Mouse (Mus musculus): Measurements from ENCODE around the gene Gm20379. TPM values are rescaled to one million over a fixed set of nuclear protein-coding genes. Genes with fewer than 3 reads are reported as not detected.

The Gm20379 gene
- 0.56 and 0.61 TPM in 2 replicates for polyA plus RNA-seq (2014; fragmentation: Nextera tagmentation; extraction: Ambion mirVana)

DNA sequence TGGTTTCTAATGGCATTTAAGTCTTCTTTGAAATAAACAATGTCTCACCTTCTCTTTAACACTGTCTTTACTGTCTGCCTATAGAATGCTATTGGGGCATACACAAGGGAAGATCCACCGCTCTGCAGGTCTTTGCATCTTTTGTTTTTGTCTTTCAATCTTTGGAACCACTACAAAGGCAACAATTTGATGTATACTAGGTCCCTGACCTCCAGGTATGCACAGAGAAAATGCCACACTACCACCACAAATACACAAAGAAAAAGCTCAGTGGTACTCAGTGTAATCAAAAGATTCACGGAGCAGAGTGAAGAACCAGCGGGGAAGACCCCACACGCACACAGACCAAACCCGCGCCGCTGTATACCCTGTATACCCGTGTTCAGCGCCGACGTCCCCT is at the start of gene Gm20379:
Gene Gm20379 (plus strand): TSS at position 301 of the 400 bp plus-strand sequence.
- WGBS: over 99% methylated on average over 11 of the region's 11 CpGs
- Histone ChIP-seq H3K4me2 (ENCODE audit: low read depth, low read length) (no peak within 1 kb of the TSS), H3K27ac (replicated peaks; ENCODE audit: low read depth, low read length) (no peak within 1 kb of the TSS), H3K36me3 (ENCODE audit: control insufficient read depth, insufficient read depth, low read length) (peaks cover 29% of the 10 kb centered on the region; the same call in 1 of the 2 replicates), H3K9me3 (ENCODE audit: control insufficient read depth, low read length) (no peaks in the 10 kb centered on the region), H3K9ac (ENCODE audit: low read depth, low read length) (no peak within 1 kb of the TSS), H3K27me3 (replicated peaks; ENCODE audit: control insufficient read depth, insufficient read depth, low read length) (no peaks in the 10 kb centered on the region), H3K4me1 (ENCODE audit: control insufficient read depth, insufficient read depth, low read length) (no peaks in the 10 kb centered on the region; the same call in 1 of the 2 replicates), H3K4me3 (ENCODE audit: low read depth, low read length) (no peak within 1 kb of the TSS)
- DNase-seq (ENCODE audit: low spot score) (no peak), ATAC-seq (ENCODE audit: low read depth) (no peak)

DNA sequence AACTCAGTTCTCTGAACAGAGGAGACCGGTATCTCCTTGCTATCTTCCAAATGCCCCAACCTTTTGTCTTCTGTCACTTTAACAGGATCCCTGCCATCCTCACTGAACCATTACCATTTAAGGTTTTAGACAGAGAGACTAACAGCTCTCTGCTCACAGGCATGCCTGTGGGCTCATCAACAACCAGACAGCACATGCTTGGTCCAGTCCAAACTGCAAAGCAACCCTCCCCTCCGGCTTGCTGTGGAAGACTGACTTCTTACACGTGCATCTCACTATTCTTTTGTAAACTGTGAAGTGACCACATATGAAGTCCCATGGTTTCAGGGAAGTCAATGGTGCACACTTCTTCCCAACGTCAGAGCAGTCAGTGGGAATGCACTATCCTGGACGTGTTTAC is 44.5 kb upstream of the Gm20379 start:
- Histone ChIP-seq H3K4me2 (ENCODE audit: low read depth, low read length) (no peak overlapping the region), H3K9ac (ENCODE audit: low read depth, low read length) (no peak overlapping the region), H3K27ac (replicated peaks; ENCODE audit: low read depth, low read length) (no peak overlapping the region), H3K4me3 (ENCODE audit: low read depth, low read length) (no peak overlapping the region), H3K36me3 (ENCODE audit: control insufficient read depth, insufficient read depth, low read length) (peaks cover 6% of the 10 kb centered on the region), H3K27me3 (replicated peaks; ENCODE audit: control insufficient read depth, insufficient read depth, low read length) (no peaks in the 10 kb centered on the region), H3K4me1 (ENCODE audit: control insufficient read depth, insufficient read depth, low read length) (no peaks in the 10 kb centered on the region), H3K9me3 (ENCODE audit: control insufficient read depth, low read length) (no peaks in the 10 kb centered on the region)
- DNase-seq (ENCODE audit: low spot score): no peak
- no peak for ATAC-seq (ENCODE audit: low read depth)
- 80% methylated on average over 5 of the region's 5 CpGs for WGBS

DNA sequence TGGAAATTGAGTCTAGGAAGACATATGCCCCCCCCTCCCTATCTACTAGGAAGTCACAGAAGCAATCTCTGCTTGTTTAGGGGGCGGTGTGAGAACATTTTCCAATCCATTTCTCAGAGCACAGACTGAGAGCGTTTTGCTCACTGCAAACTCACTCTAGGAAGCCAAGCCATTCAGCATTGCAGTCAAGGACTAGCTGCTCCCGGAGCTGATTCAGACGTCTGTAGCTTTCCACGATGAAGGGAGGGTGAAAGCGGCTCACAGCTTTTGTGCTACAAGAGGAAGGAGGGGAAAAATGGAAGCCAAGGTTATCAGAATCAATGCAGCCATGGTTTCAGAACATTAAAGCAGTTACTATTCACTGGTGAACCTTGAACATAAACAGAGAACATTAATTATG is 42.2 kb upstream of the Gm20379 start:
- H3K9ac ChIP-seq (ENCODE audit: low read depth, low read length): no peak overlapping the region
- peaks cover 6% of the 10 kb centered on the region for H3K36me3 ChIP-seq (ENCODE audit: control insufficient read depth, insufficient read depth, low read length)
- WGBS: 90% methylated on average over 6 of the region's 6 CpGs
- H3K4me3 ChIP-seq (ENCODE audit: low read depth, low read length): no peak overlapping the region
- H3K4me2 ChIP-seq (ENCODE audit: low read depth, low read length): no peak overlapping the region
- DNase-seq (ENCODE audit: low spot score) (no peak), ATAC-seq (ENCODE audit: low read depth) (no peak)
- no peak overlapping the region for H3K27ac ChIP-seq (replicated peaks; ENCODE audit: low read depth, low read length)
- no peaks in the 10 kb centered on the region for H3K27me3 ChIP-seq (replicated peaks; ENCODE audit: control insufficient read depth, insufficient read depth, low read length)
- H3K4me1 ChIP-seq (ENCODE audit: control insufficient read depth, insufficient read depth, low read length): no peaks in the 10 kb centered on the region
- H3K9me3 ChIP-seq (ENCODE audit: control insufficient read depth, low read length): no peaks in the 10 kb centered on the region

GRCm38 (mm10) chr13:92267076-92267475 is 38.7 kb upstream of the Gm20379 start:
- Histone ChIP-seq H3K27ac (replicated peaks; ENCODE audit: low read depth, low read length) (no peak overlapping the region), H3K4me2 (ENCODE audit: low read depth, low read length) (no peak overlapping the region), H3K27me3 (replicated peaks; ENCODE audit: control insufficient read depth, insufficient read depth, low read length) (no peaks in the 10 kb centered on the region), H3K4me1 (ENCODE audit: control insufficient read depth, insufficient read depth, low read length) (no peaks in the 10 kb centered on the region), H3K9ac (ENCODE audit: low read depth, low read length) (no peak overlapping the region), H3K9me3 (ENCODE audit: control insufficient read depth, low read length) (no peaks in the 10 kb centered on the region), H3K4me3 (ENCODE audit: low read depth, low read length) (no peak overlapping the region), H3K36me3 (ENCODE audit: control insufficient read depth, insufficient read depth, low read length) (no peaks in the 10 kb centered on the region; the same call in 1 of the 2 replicates)
- ATAC-seq (ENCODE audit: low read depth): no peak
- DNase-seq (ENCODE audit: low spot score): no peak
- WGBS: 74% methylated on average over 3 of the region's 3 CpGs

GRCm38 (mm10) chr13:92274274-92275198 is 31.2 kb upstream of the Gm20379 start:
- ATAC-seq (ENCODE audit: low read depth): peak; percentile 88
- WGBS: 41% methylated on average over 14 of the region's 14 CpGs
- peak; percentile 95 for DNase-seq (ENCODE audit: low spot score)

DNA sequence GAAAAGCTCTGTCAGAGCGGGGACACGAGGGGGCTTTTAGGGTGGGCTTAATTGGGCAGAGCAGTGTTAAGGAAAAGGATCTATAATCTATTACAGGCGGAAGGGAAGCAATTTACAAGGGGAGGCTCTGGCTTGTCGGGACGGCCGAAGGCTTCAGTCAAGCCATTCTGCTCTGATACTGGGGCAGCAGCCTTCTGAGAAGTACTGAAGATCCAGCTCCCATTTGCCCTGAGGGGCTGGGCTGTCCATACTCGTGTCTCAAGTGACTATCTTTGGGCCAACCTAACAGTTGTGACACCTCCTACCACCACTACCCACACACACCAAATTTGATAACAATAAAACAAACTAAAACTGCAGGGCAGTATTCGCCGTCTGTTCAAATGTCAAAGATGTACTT is 30.5 kb upstream of the Gm20379 start:
- no peak overlapping the region for H3K4me2 ChIP-seq (ENCODE audit: low read depth, low read length)
- no peak overlapping the region for H3K9ac ChIP-seq (ENCODE audit: low read depth, low read length)
- DNase-seq (ENCODE audit: low spot score) (no peak), ATAC-seq (ENCODE audit: low read depth) (no peak)
- 75% methylated on average over 9 of the region's 9 CpGs for WGBS
- no peak overlapping the region for H3K27ac ChIP-seq (replicated peaks; ENCODE audit: low read depth, low read length)
- H3K4me1 ChIP-seq (ENCODE audit: control insufficient read depth, insufficient read depth, low read length): peaks cover 15% of the 10 kb centered on the region
- no peaks in the 10 kb centered on the region for H3K36me3 ChIP-seq (ENCODE audit: control insufficient read depth, insufficient read depth, low read length)
- no peaks in the 10 kb centered on the region for H3K27me3 ChIP-seq (replicated peaks; ENCODE audit: control insufficient read depth, insufficient read depth, low read length)
- no peaks in the 10 kb centered on the region for H3K9me3 ChIP-seq (ENCODE audit: control insufficient read depth, low read length)
- no peak overlapping the region for H3K4me3 ChIP-seq (ENCODE audit: low read depth, low read length)

More at GRCm38 (mm10) chr13:92274274-92275198, 31.2 kb upstream of the Gm20379 start:
- Histone ChIP-seq H3K9me3 (ENCODE audit: control insufficient read depth, low read length) (no peaks in the 10 kb centered on the region), H3K4me2 (ENCODE audit: low read depth, low read length) (peak overlapping the region; percentile 8; the same call in 1 of the 2 replicates), H3K4me1 (ENCODE audit: control insufficient read depth, insufficient read depth, low read length) (peaks cover 15% of the 10 kb centered on the region), H3K9ac (ENCODE audit: low read depth, low read length) (no peak overlapping the region), H3K27ac (replicated peaks; ENCODE audit: low read depth, low read length) (peak overlapping the region; percentile 61; the same call in 1 of the 2 replicates), H3K36me3 (ENCODE audit: control insufficient read depth, insufficient read depth, low read length) (no peaks in the 10 kb centered on the region), H3K27me3 (replicated peaks; ENCODE audit: control insufficient read depth, insufficient read depth, low read length) (no peaks in the 10 kb centered on the region), H3K4me3 (ENCODE audit: low read depth, low read length) (no peak overlapping the region)

DNA sequence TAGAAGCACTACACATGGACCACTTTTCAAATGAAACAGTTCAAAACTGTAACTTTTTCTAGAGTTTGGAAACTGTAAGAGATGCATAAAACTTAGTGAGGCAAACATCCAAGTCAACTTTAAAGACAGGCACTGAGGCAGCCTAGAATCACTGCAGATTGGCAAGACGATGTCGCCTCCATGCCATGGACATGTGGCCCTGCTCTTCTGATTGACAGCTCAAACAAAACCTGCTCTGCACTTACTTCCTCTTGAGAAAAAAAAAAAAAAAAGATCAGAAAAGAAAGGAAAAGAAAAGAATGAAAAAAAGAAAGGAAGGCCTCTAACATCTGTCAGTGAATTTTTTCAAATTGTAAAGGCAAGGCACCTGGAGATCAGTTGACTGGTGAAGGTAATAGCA is 28.8 kb upstream of the Gm20379 start:
- DNase-seq (ENCODE audit: low spot score): no peak
- Histone ChIP-seq H3K4me3 (ENCODE audit: low read depth, low read length) (no peak overlapping the region), H3K9me3 (ENCODE audit: control insufficient read depth, low read length) (no peaks in the 10 kb centered on the region), H3K4me2 (ENCODE audit: low read depth, low read length) (no peak overlapping the region), H3K4me1 (ENCODE audit: control insufficient read depth, insufficient read depth, low read length) (peaks cover 15% of the 10 kb centered on the region), H3K27me3 (replicated peaks; ENCODE audit: control insufficient read depth, insufficient read depth, low read length) (no peaks in the 10 kb centered on the region), H3K36me3 (ENCODE audit: control insufficient read depth, insufficient read depth, low read length) (0 out of 2 replicates have a peak, but pooled peaks cover 3% of the 10 kb centered on the region), H3K27ac (replicated peaks; ENCODE audit: low read depth, low read length) (no peak overlapping the region), H3K9ac (ENCODE audit: low read depth, low read length) (no peak overlapping the region)
- WGBS: 80% methylated on average over 2 of the region's 2 CpGs
- no peak for ATAC-seq (ENCODE audit: low read depth)

- DNase-seq (ENCODE audit: low spot score) (no peak), ATAC-seq (ENCODE audit: low read depth) (no peak)
- H3K27ac ChIP-seq (replicated peaks; ENCODE audit: low read depth, low read length): no peak overlapping the region
- no peak overlapping the region for H3K9ac ChIP-seq (ENCODE audit: low read depth, low read length)
- H3K36me3 ChIP-seq (ENCODE audit: control insufficient read depth, insufficient read depth, low read length): peaks cover 14% of the 10 kb centered on the region
- H3K4me3 ChIP-seq (ENCODE audit: low read depth, low read length): no peak overlapping the region
- no peaks in the 10 kb centered on the region for H3K4me1 ChIP-seq (ENCODE audit: control insufficient read depth, insufficient read depth, low read length)
- H3K27me3 ChIP-seq (replicated peaks; ENCODE audit: control insufficient read depth, insufficient read depth, low read length): no peaks in the 10 kb centered on the region
- 64% methylated on average over 4 of the region's 4 CpGs for WGBS
- H3K9me3 ChIP-seq (ENCODE audit: control insufficient read depth, low read length): no peaks in the 10 kb centered on the region
- H3K4me2 ChIP-seq (ENCODE audit: low read depth, low read length): no peak overlapping the region
These were observed 14.2 kb upstream of the Gm20379 start for GRCm38 (mm10) chr13:92291605-92292004.

Measured in embryonic facial prominence, embryonic 14.5 days (tissue).